Mouse (Mus musculus): Measurements from ENCODE around the gene Ccdc146. TPM values are rescaled to one million over a fixed set of nuclear protein-coding genes. Genes with fewer than 3 reads are reported as not detected.
A peak's percentile ranks its signal among the peaks of the same experiment; 100 is the strongest.

The Ccdc146 gene
- polyA plus RNA-seq, 1 experiment from 2014 or later, result 0.21 TPM

DNA sequence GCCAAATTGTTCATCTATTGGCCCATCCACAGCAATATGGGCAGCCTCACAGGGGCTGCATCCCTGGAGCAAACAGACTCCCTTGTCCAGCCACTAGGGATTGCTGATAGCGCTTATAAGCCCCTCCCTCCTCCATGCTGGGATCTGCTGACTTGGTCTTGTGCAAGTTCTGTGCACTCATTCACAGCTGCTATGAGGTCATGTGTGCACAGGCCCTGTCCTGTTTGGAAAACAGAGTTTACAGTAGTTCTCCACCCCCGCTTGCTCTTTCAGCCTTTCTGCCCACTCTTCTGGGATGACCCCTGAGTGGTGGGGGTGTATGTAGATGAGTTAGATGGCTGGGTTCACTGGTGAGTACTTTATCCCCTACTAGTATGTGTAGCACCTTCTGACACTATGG, 157.4 kb downstream of the Ccdc146 start:
- Histone ChIP-seq H3K9ac (no peak overlapping the region), H3K4me2 (no peak overlapping the region), H3K27me3 (no peaks in the 10 kb centered on the region), H3K4me3 (no peak overlapping the region), H3K4me1 (replicated peaks) (peaks cover 33% of the 10 kb centered on the region), H3K9me3 (no peaks in the 10 kb centered on the region), H3K27ac (replicated peaks) (no peak overlapping the region), H3K36me3 (no peaks in the 10 kb centered on the region)
- 85% methylated on average over 2 of the region's 2 CpGs for WGBS
- ATAC-seq (ENCODE audit: low read depth), result no peak

DNA sequence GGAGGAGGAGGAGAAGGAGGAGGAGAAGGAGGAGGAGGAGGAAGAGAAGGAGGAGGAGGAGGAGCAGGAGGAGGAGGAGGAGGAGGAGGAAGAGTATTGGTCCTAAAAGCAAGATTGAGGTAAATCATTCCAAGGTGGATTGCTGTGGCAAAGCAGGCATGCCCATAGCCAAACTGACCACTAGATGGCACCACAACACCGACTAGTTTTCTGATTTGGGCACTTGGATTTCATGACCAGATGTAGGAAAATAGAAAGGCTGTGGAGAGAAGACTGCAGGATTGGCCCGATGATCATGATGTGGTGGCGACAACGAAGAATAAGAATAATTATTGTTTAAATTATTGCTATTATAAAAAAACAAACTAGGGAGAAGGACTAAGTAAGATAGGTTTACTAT, 159.4 kb downstream of the Ccdc146 start:
- Histone ChIP-seq H3K9me3 (no peaks in the 10 kb centered on the region), H3K4me2 (no peak overlapping the region), H3K27me3 (no peaks in the 10 kb centered on the region), H3K4me1 (replicated peaks) (peaks cover 34% of the 10 kb centered on the region), H3K9ac (no peak overlapping the region), H3K27ac (replicated peaks) (no peak overlapping the region), H3K36me3 (no peaks in the 10 kb centered on the region), H3K4me3 (no peak overlapping the region)
- ATAC-seq (ENCODE audit: low read depth), result peak; percentile 71
- WGBS, result 21% methylated on average over 4 of the region's 4 CpGs

- H3K4me2 ChIP-seq, result no peak overlapping the region
- WGBS, result 77% methylated on average over 8 of the region's 8 CpGs
- H3K27me3 ChIP-seq, result no peaks in the 10 kb centered on the region
- ATAC-seq (ENCODE audit: low read depth), result peak; percentile 58; the same call in 1 of the 2 replicates
- H3K9ac ChIP-seq, result no peak overlapping the region
- H3K36me3 ChIP-seq, result no peaks in the 10 kb centered on the region
- no peaks in the 10 kb centered on the region for H3K9me3 ChIP-seq
- no peak overlapping the region for H3K4me3 ChIP-seq
- H3K4me1 ChIP-seq (replicated peaks), result peaks cover 34% of the 10 kb centered on the region
- H3K27ac ChIP-seq (replicated peaks), result no peak overlapping the region
Observed at GRCm38 (mm10) chr5:21264352-21265021, 160.0 kb downstream of the Ccdc146 start.

DNA sequence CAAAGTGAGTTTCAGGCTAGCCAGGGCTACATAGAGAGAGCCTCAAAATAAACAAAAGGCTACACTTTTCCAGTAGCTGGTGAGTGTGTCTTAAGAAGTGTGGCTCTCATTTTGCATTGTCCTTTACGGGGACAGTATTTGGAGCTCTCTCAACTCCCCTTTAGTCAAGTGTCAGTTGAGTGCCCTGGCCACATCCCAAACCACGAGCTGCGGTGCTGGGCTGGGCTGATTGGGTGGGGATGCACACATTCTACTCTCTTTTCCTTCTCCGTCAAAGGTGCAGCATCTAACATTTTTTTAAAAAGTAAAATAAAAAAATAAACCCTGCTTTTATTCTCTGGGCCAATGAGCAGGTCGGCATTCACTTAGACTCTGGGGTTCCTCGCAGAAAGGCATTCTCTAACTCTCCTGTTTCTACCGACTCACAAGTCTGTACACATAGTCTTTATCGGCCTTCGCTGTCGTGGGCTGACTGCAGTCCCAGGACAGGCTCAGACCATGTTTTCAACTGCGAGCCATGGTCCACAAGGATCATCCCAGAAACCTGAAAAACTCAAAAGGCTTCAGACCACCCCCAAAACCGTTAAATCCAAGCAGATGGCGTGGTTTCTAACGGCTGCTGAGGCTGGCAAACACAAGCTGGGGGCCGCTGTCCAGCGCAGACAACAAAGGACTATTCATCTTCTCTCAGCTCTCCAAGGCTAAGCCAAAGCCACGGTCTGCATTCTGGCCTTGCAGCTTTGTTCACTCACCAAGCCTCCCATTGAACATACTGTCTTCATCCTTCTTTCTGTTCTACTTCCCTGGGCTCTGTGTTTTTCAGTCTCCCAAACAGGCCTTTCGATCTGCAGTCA, 161.0 kb downstream of the Ccdc146 start:
- Histone ChIP-seq H3K36me3 (no peaks in the 10 kb centered on the region), H3K9ac (no peak overlapping the region), H3K27ac (replicated peaks) (peak overlapping the region; percentile 73), H3K9me3 (no peaks in the 10 kb centered on the region), H3K27me3 (no peaks in the 10 kb centered on the region), H3K4me2 (no peak overlapping the region), H3K4me1 (replicated peaks) (peaks cover 34% of the 10 kb centered on the region), H3K4me3 (no peak overlapping the region)
- ATAC-seq (ENCODE audit: low read depth), result peak; percentile 60
- WGBS, result 33% methylated on average over 18 of the region's 18 CpGs

- H3K27ac ChIP-seq (replicated peaks), result peak overlapping the region; percentile 62
Observed at GRCm38 (mm10) chr5:21261202-21261844, 163.2 kb downstream of the Ccdc146 start.

GRCm38 (mm10) chr5:21260746-21261145, 163.7 kb downstream of the Ccdc146 start:
- H3K4me1 ChIP-seq (replicated peaks), result peaks cover 34% of the 10 kb centered on the region
- H3K27me3 ChIP-seq, result no peaks in the 10 kb centered on the region
- no peak for ATAC-seq (ENCODE audit: low read depth)
- H3K9ac ChIP-seq, result no peak overlapping the region
- WGBS, result 80% methylated on average over 7 of the region's 7 CpGs
- H3K36me3 ChIP-seq, result no peaks in the 10 kb centered on the region
- no peak overlapping the region for H3K27ac ChIP-seq (replicated peaks)
- no peaks in the 10 kb centered on the region for H3K9me3 ChIP-seq
- no peak overlapping the region for H3K4me2 ChIP-seq
- H3K4me3 ChIP-seq, result no peak overlapping the region

More at GRCm38 (mm10) chr5:21261202-21261844, 163.2 kb downstream of the Ccdc146 start:
- Histone ChIP-seq H3K4me3 (no peak overlapping the region), H3K4me1 (replicated peaks) (peaks cover 34% of the 10 kb centered on the region), H3K27me3 (no peaks in the 10 kb centered on the region), H3K36me3 (no peaks in the 10 kb centered on the region), H3K9me3 (no peaks in the 10 kb centered on the region), H3K9ac (no peak overlapping the region), H3K4me2 (no peak overlapping the region)
- 28% methylated on average over 6 of the region's 6 CpGs for WGBS
- no peak for ATAC-seq (ENCODE audit: low read depth)

- no peak overlapping the region for H3K9ac ChIP-seq
- no peaks in the 10 kb centered on the region for H3K27me3 ChIP-seq
- 68% methylated on average over 6 of the region's 6 CpGs for WGBS
- H3K36me3 ChIP-seq, result no peaks in the 10 kb centered on the region
- H3K4me2 ChIP-seq, result no peak overlapping the region
- H3K4me1 ChIP-seq (replicated peaks), result peaks cover 18% of the 10 kb centered on the region
- H3K27ac ChIP-seq (replicated peaks), result no peak overlapping the region
- no peaks in the 10 kb centered on the region for H3K9me3 ChIP-seq
- no peak overlapping the region for H3K4me3 ChIP-seq
- no peak for ATAC-seq (ENCODE audit: low read depth)
Observed at GRCm38 (mm10) chr5:21257806-21258205, 166.7 kb downstream of the Ccdc146 start.

DNA sequence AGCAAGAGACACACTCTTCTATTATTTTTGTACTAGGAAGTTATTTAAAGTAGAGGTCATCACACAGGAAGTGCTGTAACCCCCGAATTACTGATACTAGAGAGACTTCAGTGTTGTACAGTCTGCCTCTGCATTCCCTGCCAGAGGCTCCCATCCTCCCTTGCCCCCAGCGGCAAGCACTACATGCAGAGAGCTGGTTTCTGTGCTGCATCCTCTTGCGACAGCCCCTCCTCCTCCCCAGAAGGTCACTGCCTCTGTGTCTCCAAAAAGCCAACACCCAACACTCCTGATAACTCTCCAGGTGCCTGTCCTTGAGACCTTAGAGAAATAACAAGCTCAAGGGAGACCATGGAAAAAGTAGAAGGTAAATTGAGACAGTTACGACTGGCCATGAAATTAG, 167.4 kb downstream of the Ccdc146 start:
- H3K4me3 ChIP-seq, result no peak overlapping the region
- 69% methylated on average over 4 of the region's 4 CpGs for WGBS
- H3K4me2 ChIP-seq, result no peak overlapping the region
- no peak for ATAC-seq (ENCODE audit: low read depth)
- H3K4me1 ChIP-seq (replicated peaks), result peaks cover 12% of the 10 kb centered on the region
- H3K36me3 ChIP-seq, result no peaks in the 10 kb centered on the region
- no peak overlapping the region for H3K27ac ChIP-seq (replicated peaks)
- H3K9me3 ChIP-seq, result no peaks in the 10 kb centered on the region
- no peaks in the 10 kb centered on the region for H3K27me3 ChIP-seq
- no peak overlapping the region for H3K9ac ChIP-seq

- no peak for ATAC-seq (ENCODE audit: low read depth)
- WGBS, result 92% methylated on average over 5 of the region's 5 CpGs
- H3K9ac ChIP-seq, result no peak overlapping the region
Observed at GRCm38 (mm10) chr5:21255551-21256132, 168.8 kb downstream of the Ccdc146 start.

DNA sequence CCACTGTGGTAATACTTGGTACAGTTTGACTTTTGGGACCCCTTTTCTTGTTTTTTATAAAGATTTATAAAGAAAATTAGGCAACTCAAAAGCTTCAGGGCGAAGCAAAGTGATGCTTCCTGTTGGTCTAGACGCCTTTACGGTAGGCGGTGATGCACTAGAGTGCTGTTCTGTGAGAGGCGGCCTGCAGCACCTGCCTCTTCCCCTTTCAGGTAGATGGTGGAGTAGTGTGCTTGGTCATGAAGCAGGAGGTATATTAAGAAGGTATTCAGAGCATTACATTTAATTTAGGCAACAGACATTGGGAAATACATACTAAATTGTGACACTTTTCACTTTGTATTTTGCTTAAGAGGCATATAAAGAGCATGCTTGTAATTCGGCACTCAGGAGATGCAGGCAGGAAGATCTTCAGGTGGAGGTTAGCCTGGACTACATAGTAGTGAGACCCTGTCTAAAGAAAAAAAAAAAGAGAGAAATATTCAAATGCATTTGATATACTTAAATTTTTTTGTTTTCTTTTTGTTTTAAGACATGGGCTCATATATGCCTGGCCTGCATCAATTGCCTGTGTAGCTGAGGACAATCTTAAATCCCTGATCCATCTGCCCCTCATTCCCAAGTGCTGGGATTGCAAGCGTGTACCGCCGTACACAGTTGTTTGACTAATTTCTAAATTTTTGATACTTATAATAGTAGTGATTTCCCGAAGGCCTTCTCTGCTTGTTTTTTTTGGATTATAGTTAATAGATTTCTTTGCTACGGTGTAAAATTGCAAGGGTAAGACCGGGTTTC, 169.5 kb downstream of the Ccdc146 start:
- ATAC-seq (ENCODE audit: low read depth), result no peak
- WGBS, result 94% methylated on average over 12 of the region's 12 CpGs
- no peak overlapping the region for H3K9ac ChIP-seq
- no peak overlapping the region for H3K4me2 ChIP-seq
- no peaks in the 10 kb centered on the region for H3K4me1 ChIP-seq (replicated peaks)
- no peak overlapping the region for H3K27ac ChIP-seq (replicated peaks)
- H3K36me3 ChIP-seq, result no peaks in the 10 kb centered on the region
- no peaks in the 10 kb centered on the region for H3K27me3 ChIP-seq
- no peak overlapping the region for H3K4me3 ChIP-seq
- no peaks in the 10 kb centered on the region for H3K9me3 ChIP-seq

More at GRCm38 (mm10) chr5:21255551-21256132, 168.8 kb downstream of the Ccdc146 start:
- no peaks in the 10 kb centered on the region for H3K9me3 ChIP-seq
- H3K27me3 ChIP-seq, result no peaks in the 10 kb centered on the region
- no peak overlapping the region for H3K27ac ChIP-seq (replicated peaks)
- no peak overlapping the region for H3K4me2 ChIP-seq
- H3K4me3 ChIP-seq, result no peak overlapping the region
- H3K4me1 ChIP-seq (replicated peaks), result no peaks in the 10 kb centered on the region
- H3K36me3 ChIP-seq, result no peaks in the 10 kb centered on the region

DNA sequence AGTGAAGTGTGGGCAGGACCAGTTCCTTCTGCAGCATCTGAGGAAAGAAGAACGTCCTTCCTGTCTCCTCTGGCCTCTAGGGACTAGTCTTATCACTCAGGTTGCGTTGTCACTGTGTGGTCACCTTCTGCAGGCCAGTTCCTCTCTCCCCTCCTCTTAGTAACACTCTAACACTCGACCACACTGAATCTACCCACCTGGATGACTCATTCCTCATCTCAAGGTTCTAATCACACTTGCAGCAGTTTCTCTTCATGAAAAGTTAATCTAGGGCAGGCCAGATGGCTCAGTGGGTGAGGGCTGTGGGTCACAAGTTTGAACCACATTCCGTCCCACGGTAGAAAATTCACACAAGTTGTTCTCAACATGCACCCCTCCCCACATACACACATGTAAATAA, 175.6 kb downstream of the Ccdc146 start:
- Histone ChIP-seq H3K9ac (no peak overlapping the region), H3K4me1 (replicated peaks) (peaks cover 7% of the 10 kb centered on the region), H3K27ac (replicated peaks) (no peak overlapping the region), H3K9me3 (no peaks in the 10 kb centered on the region), H3K27me3 (no peaks in the 10 kb centered on the region), H3K36me3 (no peaks in the 10 kb centered on the region), H3K4me2 (no peak overlapping the region), H3K4me3 (no peak overlapping the region)
- 77% methylated on average over 5 of the region's 5 CpGs for WGBS
- no peak for ATAC-seq (ENCODE audit: low read depth)
